Mouse (Mus musculus) cerebellum, adult 2 months (tissue): ENCODE measurements around the gene Brd3os.

Experiments
- CTCF ChIP-seq: fragments of 200-500 bp; IDR thresholded peaks from 2 replicates; pipeline ENCODE4 v1.5.1; 2011; ENCODE audit warnings: low read depth, mild to moderate bottlenecking, control low read depth, low read length, moderate library complexity, borderline replicate concordance; ENCODE audit not compliant: insufficient read depth
- POLR2A ChIP-seq: fragments of 200-500 bp; IDR thresholded peaks from 2 replicates; pipeline ENCODE4 v1.6.1; 2011; ENCODE audit warnings: low read length, control low read depth, borderline replicate concordance; ENCODE audit not compliant: insufficient read depth

DNA sequence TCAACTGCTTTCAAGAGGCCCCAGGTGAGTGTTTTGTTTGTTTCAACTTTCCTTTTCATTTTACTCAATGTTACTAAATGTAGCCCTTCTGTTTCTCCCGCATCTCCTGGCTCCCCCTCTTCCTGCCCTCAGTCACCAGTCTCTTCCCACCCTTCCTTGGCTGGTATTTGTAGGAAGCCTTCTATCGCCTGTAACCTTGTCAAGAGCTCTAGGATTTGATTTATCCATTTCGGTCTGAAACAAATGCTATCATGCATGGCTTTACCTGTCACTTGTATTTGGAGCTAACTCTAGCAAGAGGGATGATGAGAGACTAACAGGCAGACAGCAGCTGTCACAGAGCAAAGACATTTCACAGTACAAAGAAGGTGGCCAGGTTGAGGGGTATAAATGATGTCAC, 33.9 kb upstream of the Brd3os start:
- TF ChIP-seq CTCF (no peak), POLR2A (no peak)
